Mouse (Mus musculus) midbrain, embryonic 10.5 days (tissue): ENCODE results near the gene Filip1. TPM values are rescaled to one million over a fixed set of nuclear protein-coding genes. Genes with fewer than 3 reads are reported as not detected.

ENCODE experiments used
- DNase-seq: peaks from one replicate; pipeline ENCODE4 v3.0.0-alpha.2; 2017; ENCODE audit warnings: low spot score
- H3K27ac ChIP-seq: fragments of 300-500 bp; sonication (generic); replicated peaks from 2 replicates; pipeline ENCODE4 v1.5.1; 2016; ENCODE audit warnings: mild to moderate bottlenecking
- H3K27me3 ChIP-seq: fragments of 300-500 bp; sonication (generic); 2 replicates; pipeline ENCODE4 v1.6.1; 2016; ENCODE audit warnings: low read depth, mild to moderate bottlenecking; ENCODE audit not compliant: poor library complexity, severe bottlenecking
- H3K36me3 ChIP-seq: fragments of 300-500 bp; sonication (generic); 2 replicates; pipeline ENCODE4 v1.6.1; 2016; ENCODE audit warnings: mild to moderate bottlenecking, moderate library complexity
- H3K4me1 ChIP-seq: fragments of 300-500 bp; sonication (generic); 2 replicates; pipeline ENCODE4 v1.6.1; 2016
- H3K4me3 ChIP-seq: fragments of 300-500 bp; sonication (generic); 2 replicates; pipeline ENCODE4 v1.5.1; 2016; ENCODE audit warnings: mild to moderate bottlenecking, moderate library complexity
- H3K9me3 ChIP-seq: fragments of 300-500 bp; sonication (generic); replicated peaks from 2 replicates; pipeline ENCODE4 v1.6.1; 2016; ENCODE audit warnings: mild to moderate bottlenecking
- WGBS: fragments of 180-500 bp; shearing (Covaris S2); methylation state at CpG from one replicate; pipeline ENCODE4 v1.1.7; 2016; 5-methylcytosine and 5-hydroxymethylcytosine counted together
- polyA plus RNA-seq: library from polyadenylated mRNA; unstranded; fragments of >200 nt; fragmentation: Nextera tagmentation; extraction: Ambion mirVana; gene quantifications from 2 replicates; pipeline ENCODE4 v1.2.1, GENCODE M21; 2016

Filip1 gene
- polyA plus RNA-seq, 1 experiment from 2014 or later = 8.3 TPM

DNA sequence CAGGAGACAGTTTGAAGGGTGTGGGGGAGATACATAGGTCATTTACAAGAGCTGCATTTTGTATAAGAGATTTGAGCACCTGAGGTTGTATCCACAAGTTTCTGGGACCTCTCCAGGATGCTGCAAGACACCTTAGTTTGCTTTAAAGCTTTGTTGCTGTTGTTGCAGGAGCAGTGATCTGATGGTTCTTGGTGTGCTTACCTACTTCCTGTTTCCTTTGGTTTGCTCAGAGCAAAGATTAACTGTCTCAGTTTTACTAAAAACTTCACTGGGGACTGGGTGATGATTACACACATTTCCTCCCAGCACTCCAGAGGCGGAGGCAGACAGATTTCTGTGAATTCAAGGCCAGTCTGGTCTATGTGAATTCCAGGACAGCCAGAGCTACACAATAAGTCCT is 217.6 kb downstream of the Filip1 start:
- Histone ChIP-seq H3K9me3 (no peaks in the 10 kb centered on the region), H3K27me3 (no peaks in the 10 kb centered on the region), H3K36me3 (no peaks in the 10 kb centered on the region), H3K4me1 (peaks cover 23% of the 10 kb centered on the region), H3K27ac (no peak overlapping the region), H3K4me3 (no peak overlapping the region)
- WGBS = 78% methylated on average over 1 of the region's 1 CpGs
- DNase-seq = no peak

DNA sequence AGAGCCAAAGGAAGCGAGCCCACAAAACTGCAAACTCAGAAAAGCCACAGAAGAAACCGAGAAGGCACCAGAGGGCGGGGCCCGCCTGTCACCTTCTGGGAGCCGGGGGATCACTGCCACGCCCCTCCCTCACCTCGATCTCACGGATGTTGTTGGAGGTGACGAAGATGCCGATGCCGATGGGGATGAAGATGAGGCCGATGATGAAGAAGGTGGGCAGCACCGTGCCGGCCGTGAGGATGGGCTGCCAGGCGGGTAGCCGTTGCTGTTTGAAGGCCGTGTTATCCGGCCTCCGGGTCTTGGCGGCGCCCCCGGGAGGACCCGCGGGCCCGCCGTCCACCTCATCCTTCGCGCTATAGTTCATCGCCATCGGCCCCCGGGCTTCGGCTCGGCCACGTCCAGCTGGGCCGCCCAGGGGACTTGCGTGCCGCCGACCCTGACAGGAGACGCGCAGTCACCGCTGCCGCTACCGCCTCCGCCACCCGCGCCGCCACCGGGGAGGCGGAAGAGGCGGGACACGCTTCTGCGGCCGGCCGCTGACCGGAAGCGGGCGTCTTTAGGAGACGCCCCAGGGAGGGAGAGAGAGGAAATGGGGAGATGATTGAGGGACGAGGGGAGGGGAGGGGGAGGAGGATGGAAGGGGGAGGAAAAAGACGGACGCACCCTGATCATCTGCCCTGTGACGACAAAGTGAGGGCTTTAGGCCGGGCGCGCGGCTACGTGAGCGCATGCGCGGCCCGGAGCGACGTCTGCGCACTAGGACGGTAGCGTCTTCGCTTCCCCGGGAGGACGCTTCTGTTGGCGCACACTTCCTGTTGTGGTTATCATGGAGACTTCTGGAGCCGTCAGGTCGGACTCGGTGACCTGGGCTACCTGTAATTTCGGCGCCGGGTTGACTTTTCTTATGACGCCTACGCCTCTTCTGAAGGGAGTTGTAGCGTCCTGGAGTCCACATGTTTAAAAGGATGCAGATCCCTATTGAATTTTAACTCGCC is 219.5 kb downstream of the Filip1 start, which contains the start of gene Tmem30a:
Gene Tmem30a (minus strand): TSS at position 667 of the 995 bp plus-strand sequence.
- Histone ChIP-seq H3K27me3 (no peaks in the 10 kb centered on the region), H3K4me3 (peak within 1 kb of the TSS; percentile 90)
- under 1% methylated on average over 90 of the region's 91 CpGs for WGBS

DNA sequence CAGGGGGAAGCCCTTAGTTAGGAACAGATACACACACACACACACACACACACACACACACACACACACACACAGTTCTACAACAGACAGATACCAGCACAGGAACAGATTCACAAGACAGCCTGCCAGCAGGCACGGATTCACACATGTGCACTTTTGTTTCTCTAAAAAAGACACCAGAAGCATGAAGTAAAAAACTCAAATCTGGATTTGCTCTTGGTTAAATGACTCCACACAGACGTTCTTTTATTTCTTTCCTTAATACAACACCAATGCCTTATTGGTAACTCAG is 226.9 kb downstream of the Filip1 start:
- no peak overlapping the region for H3K4me3 ChIP-seq
- no peaks in the 10 kb centered on the region for H3K9me3 ChIP-seq
- no peak overlapping the region for H3K27ac ChIP-seq
- 79% methylated on average over 2 of the region's 2 CpGs for WGBS
- no peak for DNase-seq
- no peaks in the 10 kb centered on the region for H3K36me3 ChIP-seq
- no peaks in the 10 kb centered on the region for H3K27me3 ChIP-seq
- H3K4me1 ChIP-seq = peaks cover 8% of the 10 kb centered on the region

More for the DNA sequence above, 219.5 kb downstream of the Filip1 start, which contains the start of gene Tmem30a:
- peak within 1 kb of the TSS; percentile 90 for H3K27ac ChIP-seq
- peak; percentile 95 for DNase-seq
- H3K4me1 ChIP-seq = peaks cover 23% of the 10 kb centered on the region
- H3K9me3 ChIP-seq = no peaks in the 10 kb centered on the region
- H3K36me3 ChIP-seq = no peaks in the 10 kb centered on the region

DNA sequence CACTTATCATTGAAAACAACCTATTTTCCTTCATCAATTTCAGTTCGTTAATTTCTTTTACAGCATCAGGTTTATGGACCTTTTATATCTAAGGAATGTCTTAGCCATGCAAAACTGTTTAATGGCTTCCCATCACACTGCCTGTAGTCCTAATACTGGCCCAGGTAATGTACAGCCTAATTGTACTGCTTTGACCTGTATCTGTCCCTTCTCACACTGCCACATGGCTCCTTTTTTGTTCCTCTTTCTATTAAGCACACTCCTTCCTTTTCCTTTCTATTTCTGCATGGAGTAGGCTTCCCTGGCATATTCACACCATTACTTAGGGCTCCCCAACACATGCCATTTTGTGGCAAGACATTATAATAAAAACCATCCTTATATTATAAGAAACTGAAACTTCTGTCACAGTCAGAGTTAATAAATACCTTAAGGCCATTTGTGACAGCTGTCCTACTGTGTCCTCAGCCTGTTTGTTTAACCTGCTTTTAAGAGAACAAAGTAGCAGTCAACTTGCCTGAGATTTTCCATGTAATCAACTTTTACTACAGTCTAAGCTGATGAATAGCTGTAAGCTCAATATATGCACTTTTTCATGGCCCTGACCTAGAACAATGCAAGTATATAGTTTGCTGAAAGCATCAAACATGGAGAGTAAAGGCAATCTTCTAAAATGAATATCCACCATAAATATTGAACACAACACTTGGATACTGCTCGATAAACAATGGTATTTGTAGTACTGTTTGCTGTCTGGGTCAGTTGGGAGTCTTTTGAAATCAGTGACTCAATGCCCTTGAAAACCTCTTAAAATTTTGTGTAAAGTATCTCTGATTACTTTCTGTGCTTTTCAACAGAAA is 227.5 kb downstream of the Filip1 start:
- peaks cover 8% of the 10 kb centered on the region for H3K4me1 ChIP-seq
- no peaks in the 10 kb centered on the region for H3K36me3 ChIP-seq
- H3K27ac ChIP-seq = no peak overlapping the region
- H3K27me3 ChIP-seq = no peaks in the 10 kb centered on the region
- no peak for DNase-seq
- 95% methylated on average over 2 of the region's 2 CpGs for WGBS
- H3K4me3 ChIP-seq = no peak overlapping the region
- H3K9me3 ChIP-seq = no peaks in the 10 kb centered on the region

DNA sequence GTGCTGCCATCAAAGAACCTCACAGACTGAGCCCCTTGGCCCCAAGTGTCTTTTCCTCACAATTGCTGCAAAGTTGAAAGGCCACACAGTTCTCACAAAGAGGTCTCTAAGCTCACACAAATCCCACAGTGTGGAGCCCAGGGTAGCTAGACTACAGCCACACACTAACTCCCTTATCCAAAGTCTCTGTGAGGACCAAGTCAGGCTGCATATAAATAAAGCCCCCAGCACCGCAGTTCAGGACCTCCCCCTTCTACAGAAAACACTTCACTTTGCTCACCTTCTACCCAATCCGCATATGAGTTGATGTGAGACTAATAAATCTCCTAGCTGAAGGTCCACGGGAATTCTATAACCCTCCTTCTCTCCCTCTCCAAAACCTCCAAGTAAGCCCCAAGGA is 228.2 kb downstream of the Filip1 start:
- no peaks in the 10 kb centered on the region for H3K36me3 ChIP-seq
- WGBS = 69% methylated on average over 3 of the region's 3 CpGs
- H3K4me3 ChIP-seq = no peak overlapping the region

DNA sequence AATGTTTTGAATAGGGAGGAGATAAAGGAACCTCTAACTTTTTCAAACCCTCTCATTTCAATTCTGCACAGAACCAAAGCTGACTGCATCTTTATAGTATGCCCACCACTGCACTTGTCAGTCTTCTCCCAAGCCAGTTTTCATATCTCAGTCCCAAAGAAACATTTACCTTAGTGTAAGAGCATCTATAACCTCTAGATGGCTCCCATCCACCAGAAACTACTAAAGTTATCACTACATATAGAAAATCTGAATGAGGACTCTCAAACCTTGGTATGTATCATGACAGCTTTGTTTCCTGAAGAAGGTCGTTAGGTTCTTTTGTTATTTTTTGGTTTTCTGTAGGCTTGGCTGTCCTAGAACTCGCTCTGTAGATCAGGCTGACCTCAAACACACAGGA is 233.3 kb downstream of the Filip1 start:
- peaks cover 11% of the 10 kb centered on the region for H3K36me3 ChIP-seq
- WGBS = 76% methylated on average over 2 of the region's 2 CpGs
- H3K27ac ChIP-seq = no peak overlapping the region
- no peaks in the 10 kb centered on the region for H3K27me3 ChIP-seq
- H3K4me3 ChIP-seq = no peak overlapping the region
- peaks cover 2% of the 10 kb centered on the region for H3K4me1 ChIP-seq
- H3K9me3 ChIP-seq = no peaks in the 10 kb centered on the region
- no peak for DNase-seq

More for the DNA sequence above, 228.2 kb downstream of the Filip1 start:
- DNase-seq = no peak
- no peaks in the 10 kb centered on the region for H3K27me3 ChIP-seq
- peaks cover 8% of the 10 kb centered on the region for H3K4me1 ChIP-seq
- H3K9me3 ChIP-seq = no peaks in the 10 kb centered on the region
- H3K27ac ChIP-seq = no peak overlapping the region

DNA sequence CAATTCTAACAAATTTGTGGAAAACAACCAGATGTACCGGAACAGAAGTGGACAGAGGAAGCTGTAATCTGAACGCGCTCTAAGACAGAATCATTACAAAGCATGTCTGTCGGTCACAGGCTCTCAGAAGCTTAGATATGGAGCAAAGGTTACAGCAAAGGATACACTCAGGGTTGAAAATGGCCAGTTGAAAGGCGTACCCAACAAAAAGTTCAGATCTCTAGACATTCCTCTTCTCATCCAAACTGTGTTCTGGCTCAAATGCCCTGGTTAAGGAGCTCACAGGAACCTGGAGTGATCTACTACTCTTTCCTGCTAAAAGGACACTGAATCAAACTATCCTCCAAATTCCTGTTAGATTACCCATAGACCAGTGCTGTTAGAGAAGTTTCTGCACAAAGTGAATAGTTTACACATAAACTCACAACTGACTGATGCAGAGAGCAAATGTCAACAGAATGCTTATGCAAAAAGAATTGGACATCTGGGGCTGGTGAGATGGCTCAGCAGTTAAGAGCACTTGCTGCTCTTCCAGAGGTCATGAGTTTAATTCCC is 245.6 kb downstream of the Filip1 start:
- Histone ChIP-seq H3K9me3 (no peaks in the 10 kb centered on the region), H3K27me3 (no peaks in the 10 kb centered on the region), H3K27ac (no peak overlapping the region), H3K4me3 (no peak overlapping the region), H3K36me3 (0 out of 2 replicates have a peak, but pooled peaks cover 14% of the 10 kb centered on the region), H3K4me1 (no peaks in the 10 kb centered on the region)
- DNase-seq = no peak
- WGBS = 94% methylated on average over 5 of the region's 5 CpGs

DNA sequence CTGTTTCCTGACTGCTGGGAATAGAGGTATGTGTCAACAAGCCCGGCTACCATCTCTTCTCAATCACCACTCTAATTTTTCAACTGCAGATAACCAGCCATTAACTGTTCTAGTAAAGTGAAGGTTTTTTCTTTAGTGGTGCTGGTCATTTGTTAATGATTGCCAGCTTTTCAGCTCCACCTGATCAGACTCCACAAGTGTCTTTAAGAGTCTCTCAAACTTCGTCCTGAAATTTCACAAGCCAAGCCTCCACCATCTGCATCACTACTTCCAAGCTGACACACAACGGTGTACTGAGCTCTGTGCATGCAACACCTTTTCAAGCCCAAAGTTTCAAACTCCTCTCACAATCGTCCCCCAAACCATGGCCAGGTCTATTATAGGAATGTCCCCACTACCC is 247.3 kb downstream of the Filip1 start:
- DNase-seq = no peak
- WGBS = 86% methylated on average over 4 of the region's 4 CpGs
- 0 out of 2 replicates have a peak, but pooled peaks cover 2% of the 10 kb centered on the region for H3K36me3 ChIP-seq
- H3K27ac ChIP-seq = no peak overlapping the region
- no peaks in the 10 kb centered on the region for H3K27me3 ChIP-seq
- H3K4me1 ChIP-seq = peaks cover 2% of the 10 kb centered on the region; the same call in 1 of the 2 replicates
- no peaks in the 10 kb centered on the region for H3K9me3 ChIP-seq
- H3K4me3 ChIP-seq = no peak overlapping the region

Other genes with a start within 250 kb of the Filip1 start
- gene Tmem30a, start 219.3 kb downstream of the Filip1 start, polyA plus RNA-seq = 60.4 and 67.4 TPM in 2 replicates
- 43.1 and 47.9 TPM in 2 replicates for gene Senp6, start 54.1 kb upstream of the Filip1 start, polyA plus RNA-seq
- gene Myo6, start 152.2 kb upstream of the Filip1 start, polyA plus RNA-seq = 8.4 and 9.9 TPM in 2 replicates